21 mouse cellular contexts compared by ENCODE assay signal in the genomic region with DNA sequence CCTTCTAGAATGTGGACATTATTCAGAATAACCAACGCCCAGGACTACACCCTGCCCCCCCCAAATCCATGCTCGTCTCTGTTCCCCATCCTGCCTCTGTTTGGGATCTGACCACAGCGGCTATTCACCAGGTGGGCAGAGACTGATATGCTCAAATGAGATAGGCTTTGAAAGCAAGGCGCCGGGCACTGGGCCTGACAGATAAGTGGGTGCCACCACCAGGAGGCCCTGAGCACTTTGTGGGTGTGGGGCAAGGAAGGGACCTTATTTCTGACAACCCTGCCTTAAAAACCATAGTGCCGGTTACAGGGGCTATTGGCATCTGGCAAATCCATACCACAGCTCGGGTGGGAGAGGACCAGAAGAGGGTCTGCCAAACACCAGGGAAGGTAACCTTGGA. TPM values are rescaled to one million over a fixed set of nuclear protein-coding genes. Genes with fewer than 3 reads are reported as not detected.
DNase-seq lines count a peak whose midpoint lies in the region; ATAC-seq and TF ChIP-seq lines count a peak whose summit lies in the region.
"Had no signal": no experiment of that assay in that cellular context is flagged by ENCODE, and none has a peak within 500 bp of the region (broad histone marks: within the 10 kb centered on the region; RNA-seq: fewer than 3 reads in every experiment).

No protein-coding gene starts in this region.

- H3K36me3 ChIP-seq in thymus, adult 2 months (ENCODE audit: control insufficient read depth, insufficient read depth, low read length): no peaks in the 10 kb centered on the region
- H3K36me3 ChIP-seq in liver, embryonic 11.5 days (ENCODE audit: control insufficient read depth, insufficient read depth, low read length): peaks cover 9% of the 10 kb centered on the region; the same call in 1 of the 2 replicates
- H3K36me3 ChIP-seq in forebrain, embryonic 15.5 days: peaks cover 18% of the 10 kb centered on the region

- ATAC-seq in common myeloid progenitor, adult 5-6 weeks (replicated peaks; ENCODE audit: low read depth, poor library complexity, severe bottlenecking): peak; percentile 19
- ATAC-seq in liver, embryonic 11.5 days (replicated peaks; ENCODE audit: low FRiP score): peak; percentile 82
- ATAC-seq in forebrain, embryonic 15.5 days (replicated peaks): no peak
- ATAC-seq: forebrain, embryonic 14.5 days; intestine, embryonic 15.5 days had no signal

- H3K27ac ChIP-seq in thymus, adult 2 months (ENCODE audit: control insufficient read depth, insufficient read depth, low read length): peak overlapping the region; percentile 71; the same call in 1 of the 2 replicates
- peak overlapping the region; percentile 99 for H3K27ac ChIP-seq in liver, embryonic 11.5 days (ENCODE audit: low read depth, low read length)
- H3K27ac ChIP-seq in forebrain, embryonic 15.5 days (replicated peaks): no peak overlapping the region
- H3K27ac ChIP-seq: gastrocnemius, adult 2 months; intestine, embryonic 15.5 days had no signal

- peak overlapping the region; percentile 83 for H3K4me2 ChIP-seq in liver, embryonic 11.5 days
- no peak overlapping the region for H3K4me2 ChIP-seq in forebrain, embryonic 15.5 days (replicated peaks)
- H3K4me2 ChIP-seq: intestine, embryonic 15.5 days had no signal

- no peaks in the 10 kb centered on the region for H3K27me3 ChIP-seq in thymus, adult 2 months (ENCODE audit: control insufficient read depth, insufficient read depth, low read length)
- H3K27me3 ChIP-seq in liver, embryonic 11.5 days (replicated peaks; ENCODE audit: control insufficient read depth, insufficient read depth, low read length): no peaks in the 10 kb centered on the region
- H3K27me3 ChIP-seq in forebrain, embryonic 15.5 days: no peaks in the 10 kb centered on the region
- H3K27me3 ChIP-seq: intestine, embryonic 15.5 days had no signal

- no peaks in the 10 kb centered on the region for H3K9me3 ChIP-seq in liver, embryonic 11.5 days (ENCODE audit: control insufficient read depth, low read length)
- no peaks in the 10 kb centered on the region for H3K9me3 ChIP-seq in forebrain, embryonic 15.5 days
- H3K9me3 ChIP-seq: intestine, embryonic 15.5 days; midbrain, embryonic 10.5 days had no signal

- 39% methylated on average over 7 of the region's 7 CpGs for WGBS in thymus, adult 2 months
- 39% methylated on average over 7 of the region's 7 CpGs for WGBS in liver, embryonic 11.5 days
- WGBS in forebrain, embryonic 15.5 days: 91% methylated on average over 7 of the region's 7 CpGs

- H3K9ac ChIP-seq in liver, embryonic 11.5 days (ENCODE audit: low read depth, low read length): peak overlapping the region; percentile 71
- no peak overlapping the region for H3K9ac ChIP-seq in forebrain, embryonic 15.5 days (replicated peaks)
- H3K9ac ChIP-seq: intestine, embryonic 15.5 days had no signal

- TF ChIP-seq POLR2A in thymus, adult 2 months (IDR thresholded peaks at IDR 0.05; ENCODE audit: control insufficient read depth, extremely low read depth, insufficient read depth, low read length, poor library complexity): no peak

- no peak for TF ChIP-seq CTCF in thymus, adult 2 months (IDR thresholded peaks at IDR 0.05; ENCODE audit: borderline replicate concordance, control insufficient read depth, extremely low read depth, insufficient read depth, low read length, poor library complexity)

- DNase-seq in thymus, adult 2 months: no peak
- DNase-seq in thymus, postnatal 0 days (ENCODE audit: low spot score): no peak
- no peak for DNase-seq in liver, embryonic 11.5 days (ENCODE audit: low spot score)
- peak; percentile 81 to 82 for DNase-seq in spleen, postnatal 4 days (ENCODE audit: low spot score in 2 of 2)
- no peak for DNase-seq in right cerebral cortex, adult 18-20 months
- DNase-seq in testis, postnatal 10 days (ENCODE audit: low spot score): no peak
- DNase-seq: cerebellum, adult 9-10 months; gastrocnemius, adult 2 months; heart, adult 18-20 months; heart, postnatal 4 days; kidney, postnatal 14 days; left cerebral cortex, postnatal 4 days; right cerebral cortex, postnatal 4 days had no signal

- no peak overlapping the region for H3K4me3 ChIP-seq in thymus, adult 2 months (ENCODE audit: control insufficient read depth, insufficient read depth, low read length)
- H3K4me3 ChIP-seq in liver, embryonic 11.5 days (ENCODE audit: low read depth, low read length): peak overlapping the region; percentile 46
- H3K4me3 ChIP-seq in forebrain, embryonic 15.5 days: no peak overlapping the region
- H3K4me3 ChIP-seq: gastrocnemius, adult 2 months; intestine, embryonic 15.5 days; midbrain, embryonic 10.5 days had no signal

- peaks cover 55% of the 10 kb centered on the region for H3K4me1 ChIP-seq in thymus, adult 2 months (replicated peaks; ENCODE audit: control insufficient read depth, insufficient read depth, low read length)
- peaks cover 58% of the 10 kb centered on the region for H3K4me1 ChIP-seq in liver, embryonic 11.5 days (replicated peaks; ENCODE audit: control insufficient read depth, insufficient read depth, low read length)
- H3K4me1 ChIP-seq in forebrain, embryonic 15.5 days: peaks cover 21% of the 10 kb centered on the region

RNA-seq across cellular contexts. Expression of a gene that starts 3.8 kb away (rescaled TPM):
- 359 and 428 TPM in 2 replicates for polyA plus RNA-seq in thymus, adult 2 months (2012; rRNA removed)
- polyA plus RNA-seq in thymus, postnatal 0 days (2015; fragmentation: Nextera tagmentation; extraction: Ambion mirVana): 598 and 732 TPM in 2 replicates
- 322 and 335 TPM in 2 replicates for total RNA-seq in common myeloid progenitor, adult 5-6 weeks (2017)
- 761 and 837 TPM in 2 replicates for polyA plus RNA-seq in liver, embryonic 11.5 days (2014; fragmentation: Nextera tagmentation; extraction: Ambion mirVana)
- 61.7 and 66.5 TPM in 2 replicates for polyA plus RNA-seq in forebrain, embryonic 15.5 days (2015; fragmentation: Nextera tagmentation; extraction: Ambion mirVana)

RNA-seq across cellular contexts. Expression of a gene that starts 9.0 kb away (rescaled TPM):
- 72.0 and 94.8 TPM in 2 replicates for polyA plus RNA-seq in thymus, adult 2 months (2012; rRNA removed)
- 16.3 and 16.5 TPM in 2 replicates for polyA plus RNA-seq in thymus, postnatal 0 days (2015; fragmentation: Nextera tagmentation; extraction: Ambion mirVana)
- total RNA-seq in common myeloid progenitor, adult 5-6 weeks (2017): 4.1 and 9.2 TPM in 2 replicates
- 23.7 and 23.8 TPM in 2 replicates for polyA plus RNA-seq in liver, embryonic 11.5 days (2014; fragmentation: Nextera tagmentation; extraction: Ambion mirVana)
- polyA plus RNA-seq in forebrain, embryonic 15.5 days (2015; fragmentation: Nextera tagmentation; extraction: Ambion mirVana): 99.5 and 101 TPM in 2 replicates

RNA-seq across cellular contexts. Expression of a gene that starts 12.0 kb away (rescaled TPM):
- 26.8 and 27.9 TPM in 2 replicates for polyA plus RNA-seq in thymus, adult 2 months (2012; rRNA removed)
- polyA plus RNA-seq in thymus, postnatal 0 days (2015; fragmentation: Nextera tagmentation; extraction: Ambion mirVana): 59.3 and 59.9 TPM in 2 replicates
- total RNA-seq in common myeloid progenitor, adult 5-6 weeks (2017): 27.8 and 29.7 TPM in 2 replicates
- polyA plus RNA-seq in liver, embryonic 11.5 days (2014; fragmentation: Nextera tagmentation; extraction: Ambion mirVana): 69.6 and 75.3 TPM in 2 replicates
- polyA plus RNA-seq in forebrain, embryonic 15.5 days (2015; fragmentation: Nextera tagmentation; extraction: Ambion mirVana): 57.4 and 59.3 TPM in 2 replicates

RNA-seq across cellular contexts. Expression of a gene that starts 23.1 kb away (rescaled TPM):
- 371 and 412 TPM in 2 replicates for polyA plus RNA-seq in thymus, adult 2 months (2012; rRNA removed)
- polyA plus RNA-seq in thymus, postnatal 0 days (2015; fragmentation: Nextera tagmentation; extraction: Ambion mirVana): 27.7 and 39.1 TPM in 2 replicates
- 17.4 and 33.3 TPM in 2 replicates for total RNA-seq in common myeloid progenitor, adult 5-6 weeks (2017)
- 69.4 and 70.3 TPM in 2 replicates for polyA plus RNA-seq in liver, embryonic 11.5 days (2014; fragmentation: Nextera tagmentation; extraction: Ambion mirVana)
- polyA plus RNA-seq in forebrain, embryonic 15.5 days (2015; fragmentation: Nextera tagmentation; extraction: Ambion mirVana): 3.6 and 5.9 TPM in 2 replicates

RNA-seq across cellular contexts. Expression of a gene that starts 23.2 kb away (rescaled TPM):
- 0.08 and 0.14 TPM in 2 replicates for polyA plus RNA-seq in thymus, adult 2 months (2012; rRNA removed)
- polyA plus RNA-seq in thymus, postnatal 0 days (2015; fragmentation: Nextera tagmentation; extraction: Ambion mirVana): 0.10 and 0.32 TPM in 2 replicates
- total RNA-seq in common myeloid progenitor, adult 5-6 weeks (2017): 2.7 TPM in 1 of 2 replicates, not detected in the other
- 0.55 and 0.99 TPM in 2 replicates for polyA plus RNA-seq in liver, embryonic 11.5 days (2014; fragmentation: Nextera tagmentation; extraction: Ambion mirVana)
- not detected in 2 replicates for polyA plus RNA-seq in forebrain, embryonic 15.5 days (2015; fragmentation: Nextera tagmentation; extraction: Ambion mirVana)
- total RNA-seq: layer of hippocampus, postnatal 10 days; left cerebral cortex, postnatal 4 days had no signal
- polyA plus RNA-seq: brain, embryonic 14.5 days; CD4-positive, CD25-positive, alpha-beta regulatory T cell, adult 4 months; forebrain, embryonic 14.5 days; midbrain, embryonic 10.5 days had no signal

Comparison
In these comparisons a context has a peak if more than half of its experiments do, and no peak if none do; other contexts are left out.
1. DNase-seq: peak in spleen, postnatal 4 days (2 of 2); none in thymus, adult 2 months (single experiment), thymus, postnatal 0 days (single experiment), liver, embryonic 11.5 days (single experiment), right cerebral cortex, adult 18-20 months (single experiment) and testis, postnatal 10 days (single experiment).